17 mouse cellular contexts compared by ENCODE assay signal in the genomic region with DNA sequence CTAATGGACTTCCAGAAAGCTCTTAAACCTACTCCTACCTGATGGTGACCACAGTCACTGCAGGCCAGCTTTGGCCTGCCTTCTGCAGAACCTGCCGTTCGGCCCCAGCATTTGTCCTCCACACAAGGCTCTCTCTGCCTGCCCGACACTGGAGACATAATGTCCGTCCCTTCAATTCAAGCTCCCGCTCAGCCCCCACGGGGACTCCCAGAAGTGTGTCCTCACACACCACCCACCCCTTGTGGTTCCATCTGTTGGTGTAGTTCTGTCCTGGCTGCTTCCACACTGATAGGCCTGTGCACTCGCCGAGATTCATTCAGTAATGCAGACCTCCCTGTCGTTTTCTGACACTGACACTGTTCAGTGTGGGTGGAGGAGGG. TPM values are rescaled to one million over a fixed set of nuclear protein-coding genes. Genes with fewer than 3 reads are reported as not detected.
DNase-seq lines count a peak whose midpoint lies in the region; ATAC-seq lines count a peak whose summit lies in the region.
"Had no signal": no experiment of that assay in that cellular context is flagged by ENCODE, and none has a peak within 500 bp of the region (broad histone marks: within the 10 kb centered on the region; RNA-seq: fewer than 3 reads in every experiment).

No protein-coding gene starts in this region.

- no peaks in the 10 kb centered on the region for H3K27me3 ChIP-seq in hindbrain, embryonic 16.5 days (replicated peaks; ENCODE audit: control insufficient read depth, insufficient read depth, low read length)
- peaks cover 80% of the 10 kb centered on the region for H3K27me3 ChIP-seq in heart, embryonic 11.5 days (ENCODE audit: control insufficient read depth, insufficient read depth, low read length)

- H3K4me1 ChIP-seq in hindbrain, embryonic 16.5 days (ENCODE audit: control insufficient read depth, insufficient read depth, low read depth, low read length): peaks cover 78% of the 10 kb centered on the region
- peaks cover 17% of the 10 kb centered on the region for H3K4me1 ChIP-seq in heart, embryonic 11.5 days (ENCODE audit: control insufficient read depth, insufficient read depth, low read length)

- peak overlapping the region; percentile 70 for H3K4me3 ChIP-seq in hindbrain, embryonic 16.5 days (ENCODE audit: low read length)
- H3K4me3 ChIP-seq in heart, embryonic 11.5 days (ENCODE audit: low read depth, low read length): no peak overlapping the region
- H3K4me3 ChIP-seq: intestine, embryonic 15.5 days; limb, embryonic 12.5 days had no signal

- peak overlapping the region; percentile 86 for H3K9ac ChIP-seq in hindbrain, embryonic 16.5 days (ENCODE audit: low read depth, low read length)
- H3K9ac ChIP-seq in heart, embryonic 11.5 days (ENCODE audit: low read depth, low read length): no peak overlapping the region
- H3K9ac ChIP-seq: intestine, embryonic 15.5 days; limb, embryonic 12.5 days had no signal

- H3K27ac ChIP-seq in hindbrain, embryonic 16.5 days (ENCODE audit: low read depth, low read length): no peak overlapping the region
- no peak overlapping the region for H3K27ac ChIP-seq in heart, embryonic 11.5 days (ENCODE audit: low read depth, low read length)
- H3K27ac ChIP-seq: intestine, embryonic 15.5 days; limb, embryonic 12.5 days had no signal

- peak; percentile 64 to 79 for DNase-seq in frontal cortex, adult 2 months (ENCODE audit: extremely low spot score in 1 of 2, low spot score in 1 of 2)
- DNase-seq in frontal cortex, postnatal 25 days (ENCODE audit: low spot score in 2 of 2): no peak
- DNase-seq in right cerebral cortex, adult 18-20 months: peak; percentile 86
- no peak for DNase-seq in right cerebral cortex, postnatal 14 days
- peak; percentile 69 to 79 for DNase-seq in right cerebral cortex, postnatal 36 days (ENCODE audit: low spot score in 2 of 2)
- DNase-seq in adrenal gland, postnatal 25 days: no peak
- DNase-seq: adrenal gland, postnatal 10 days; gastrocnemius, postnatal 36 days; kidney, postnatal 36 days; lung, adult 18-20 months had no signal

- H3K4me2 ChIP-seq in hindbrain, embryonic 16.5 days (ENCODE audit: low read length): peak overlapping the region; percentile 92
- no peak overlapping the region for H3K4me2 ChIP-seq in heart, embryonic 11.5 days
- H3K4me2 ChIP-seq: intestine, embryonic 15.5 days; limb, embryonic 12.5 days had no signal

- H3K36me3 ChIP-seq in hindbrain, embryonic 16.5 days (ENCODE audit: control insufficient read depth, insufficient read depth, low read length): no peaks in the 10 kb centered on the region
- no peaks in the 10 kb centered on the region for H3K36me3 ChIP-seq in heart, embryonic 11.5 days (ENCODE audit: control insufficient read depth, insufficient read depth, low read length)
- H3K36me3 ChIP-seq: intestine, embryonic 15.5 days; limb, embryonic 12.5 days had no signal

- no peak for ATAC-seq in hindbrain, embryonic 16.5 days
- ATAC-seq in heart, embryonic 11.5 days (replicated peaks; ENCODE audit: insufficient number of reproducible peaks, low FRiP score, low TSS enrichment): no peak
- ATAC-seq: intestine, embryonic 15.5 days; Patski had no signal

- no peaks in the 10 kb centered on the region for H3K9me3 ChIP-seq in hindbrain, embryonic 16.5 days (ENCODE audit: control insufficient read depth, low read length)
- H3K9me3 ChIP-seq in heart, embryonic 11.5 days (replicated peaks; ENCODE audit: control insufficient read depth, low read length): no peaks in the 10 kb centered on the region
- H3K9me3 ChIP-seq: intestine, embryonic 15.5 days; limb, embryonic 12.5 days had no signal

- WGBS in hindbrain, embryonic 16.5 days: 59% methylated on average over 9 of the region's 9 CpGs
- WGBS in heart, embryonic 11.5 days (ENCODE audit: insufficient replicate concordance): 66% methylated on average over 9 of the region's 9 CpGs

RNA-seq across cellular contexts. Expression of a gene that starts 2.7 kb away (rescaled TPM):
- 393 and 395 TPM in 2 replicates for polyA plus RNA-seq in frontal cortex, adult 2 months (2012; rRNA removed)
- 29.1 and 37.1 TPM in 2 replicates for polyA plus RNA-seq in hindbrain, embryonic 16.5 days (2015; fragmentation: Nextera tagmentation; extraction: Ambion mirVana)
- total RNA-seq in adrenal gland, postnatal 25 days (2021): 11.1 and 12.7 TPM in 2 replicates
- polyA plus RNA-seq in heart, embryonic 11.5 days (2014; fragmentation: Nextera tagmentation; extraction: Ambion mirVana): 1.5 and 1.6 TPM in 2 replicates
- total RNA-seq: common myeloid progenitor, adult 5-6 weeks; megakaryocyte progenitor cell, adult 5-6 weeks had no signal
- polyA plus RNA-seq: Patski had no signal

RNA-seq across cellular contexts. Expression of a gene that starts 22.1 kb away (rescaled TPM):
- polyA plus RNA-seq in frontal cortex, adult 2 months (2012; rRNA removed): 70.0 and 74.0 TPM in 2 replicates
- polyA plus RNA-seq in hindbrain, embryonic 16.5 days (2015; fragmentation: Nextera tagmentation; extraction: Ambion mirVana): 184 and 232 TPM in 2 replicates
- total RNA-seq in adrenal gland, postnatal 25 days (2021): 37.6 and 39.5 TPM in 2 replicates
- 41.5 and 42.7 TPM in 2 replicates for polyA plus RNA-seq in heart, embryonic 11.5 days (2014; fragmentation: Nextera tagmentation; extraction: Ambion mirVana)

RNA-seq across cellular contexts. Expression of a gene that starts 37.0 kb away (rescaled TPM):
- 39.0 and 54.8 TPM in 2 replicates for polyA plus RNA-seq in frontal cortex, adult 2 months (2012; rRNA removed)
- 10.2 and 13.2 TPM in 2 replicates for polyA plus RNA-seq in hindbrain, embryonic 16.5 days (2015; fragmentation: Nextera tagmentation; extraction: Ambion mirVana)
- 61.6 and 85.9 TPM in 2 replicates for total RNA-seq in adrenal gland, postnatal 25 days (2021)
- polyA plus RNA-seq in heart, embryonic 11.5 days (2014; fragmentation: Nextera tagmentation; extraction: Ambion mirVana): 149 and 178 TPM in 2 replicates

RNA-seq across cellular contexts. Expression of a gene that starts 57.7 kb away (rescaled TPM):
- polyA plus RNA-seq in frontal cortex, adult 2 months (2012; rRNA removed): 179 and 186 TPM in 2 replicates
- polyA plus RNA-seq in hindbrain, embryonic 16.5 days (2015; fragmentation: Nextera tagmentation; extraction: Ambion mirVana): 81.4 and 106 TPM in 2 replicates
- total RNA-seq in adrenal gland, postnatal 25 days (2021): 211 and 245 TPM in 2 replicates
- polyA plus RNA-seq in heart, embryonic 11.5 days (2014; fragmentation: Nextera tagmentation; extraction: Ambion mirVana): 106 and 124 TPM in 2 replicates

Comparison
In these comparisons a context has a peak if more than half of its experiments do, and no peak if none do; other contexts are left out.
1. DNase-seq: peak in frontal cortex, adult 2 months (2 of 2), right cerebral cortex, adult 18-20 months (single experiment) and right cerebral cortex, postnatal 36 days (2 of 2); none in frontal cortex, postnatal 25 days (0 of 2), right cerebral cortex, postnatal 14 days (single experiment) and adrenal gland, postnatal 25 days (single experiment).
2. RNA of a gene that starts 2.7 kb away (polyA plus RNA-seq): 393 to 395 TPM in frontal cortex, adult 2 months and 29.1 to 37.1 TPM in hindbrain, embryonic 16.5 days; 1.5 to 1.6 TPM in heart, embryonic 11.5 days; every median in the first group is over 10 times any median in the second.